Comparison of ENCODE assay signal across 23 mouse cellular contexts in the genomic region with DNA sequence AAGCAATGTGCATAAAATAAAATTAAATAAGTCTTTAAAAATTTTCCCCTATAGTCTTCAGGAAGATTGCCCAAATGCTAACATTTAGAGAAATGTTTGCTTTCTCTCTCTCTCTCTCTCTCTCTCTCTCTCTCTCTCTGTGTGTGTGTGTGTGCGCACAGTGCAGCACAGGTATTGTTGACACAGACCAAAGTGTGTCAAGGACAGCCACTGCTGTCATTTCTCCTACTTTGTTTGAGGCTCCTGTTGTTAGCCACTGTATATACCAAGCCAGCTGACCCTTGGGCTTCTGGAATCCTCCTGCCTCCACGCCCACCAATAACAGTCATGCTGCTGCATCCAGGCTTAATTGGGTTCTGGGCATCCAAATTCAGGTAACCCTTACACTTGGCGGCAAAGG.
"Had no signal": no experiment of that assay in that cellular context is flagged by ENCODE, and none has a peak within 500 bp of the region (broad histone marks: within the 10 kb centered on the region; RNA-seq: fewer than 3 reads in every experiment).

No protein-coding gene starts in this region.

- H3K4me3 ChIP-seq: lung, embryonic 15.5 days; megakaryocyte, embryonic 14.5 days; midbrain, embryonic 13.5 days; myocyte; neural tube, embryonic 13.5 days; neural tube, embryonic 15.5 days; stomach, embryonic 15.5 days had no signal

- H3K36me3 ChIP-seq: lung, embryonic 15.5 days; midbrain, embryonic 13.5 days; neural tube, embryonic 13.5 days; neural tube, embryonic 15.5 days; stomach, embryonic 15.5 days had no signal

- ATAC-seq: lung, postnatal 0 days; midbrain, embryonic 13.5 days; midbrain, embryonic 16.5 days had no signal

- H3K27ac ChIP-seq: lung, embryonic 15.5 days; macrophage; midbrain, embryonic 13.5 days; neural tube, embryonic 13.5 days; neural tube, embryonic 15.5 days; stomach, embryonic 15.5 days; stomach, postnatal 0 days had no signal

- H3K4me2 ChIP-seq: lung, embryonic 15.5 days; midbrain, embryonic 11.5 days; midbrain, embryonic 13.5 days; neural tube, embryonic 13.5 days; neural tube, embryonic 15.5 days; stomach, embryonic 15.5 days had no signal

- H3K9me3 ChIP-seq: lung, embryonic 15.5 days; megakaryocyte, embryonic 14.5 days; midbrain, embryonic 13.5 days; neural tube, embryonic 13.5 days; neural tube, embryonic 15.5 days; stomach, embryonic 15.5 days had no signal

- H3K4me1 ChIP-seq: midbrain, embryonic 13.5 days; neural tube, embryonic 13.5 days; neural tube, embryonic 15.5 days had no signal

- DNase-seq: lung, adult 2 months; lung, postnatal 14 days; lung, postnatal 36 days; retina, postnatal 1 day; right cerebral cortex, adult 18-20 months; right cerebral cortex, postnatal 25 days; right cerebral cortex, postnatal 4 days; spleen, adult 18-20 months; thymus, postnatal 25 days; thymus, postnatal 4 days had no signal

- H3K9ac ChIP-seq: liver, embryonic 14.5 days; lung, embryonic 15.5 days; midbrain, embryonic 13.5 days; neural tube, embryonic 13.5 days; neural tube, embryonic 15.5 days; stomach, embryonic 15.5 days had no signal

- H3K27me3 ChIP-seq: lung, embryonic 15.5 days; megakaryocyte, embryonic 14.5 days; midbrain, embryonic 13.5 days; neural tube, embryonic 13.5 days; neural tube, embryonic 15.5 days; stomach, embryonic 15.5 days had no signal
